Mouse (Mus musculus) layer of hippocampus, adult 9-11 months (tissue): ENCODE results near the gene Mllt11.

Experiments used
- DNase-seq: peaks from one replicate; pipeline ENCODE4 v3.0.0; 2022

The Mllt11 gene

GRCm38 (mm10) chr3:95243086-95243485 lies 11.1 kb upstream of the Mllt11 start:
- no peak for DNase-seq

DNA sequence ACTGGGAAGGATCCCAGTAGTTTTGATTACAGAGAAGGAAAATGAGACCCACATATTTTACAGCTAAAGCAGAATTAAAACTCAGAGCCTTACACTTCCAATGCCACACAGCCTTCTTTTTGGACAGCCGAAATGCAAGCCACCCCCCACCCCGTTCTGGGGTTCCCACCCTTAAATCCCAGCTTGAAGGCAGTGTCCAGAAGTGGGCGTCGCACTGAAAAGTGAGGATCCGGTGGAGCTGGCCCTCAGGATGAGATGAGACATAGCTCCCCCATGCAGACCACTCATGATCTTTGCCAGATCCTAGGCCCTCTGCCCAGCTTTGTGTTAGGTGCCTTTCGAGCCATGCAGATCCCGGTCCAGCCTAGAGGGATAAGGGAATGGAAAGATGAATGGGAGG lies 9.5 kb upstream of the Mllt11 start, which contains the start of gene Gm128:
TSS of gene Gm128 (minus strand) at position 101 of the 400 bp plus-strand sequence.
- DNase-seq: no peak

- no peak for DNase-seq
These were observed 8.9 kb upstream of the Mllt11 start for GRCm38 (mm10) chr3:95240900-95241299.

GRCm38 (mm10) chr3:95239971-95240370 lies 8.0 kb upstream of the Mllt11 start:
- no peak for DNase-seq

GRCm38 (mm10) chr3:95239022-95239421 lies 7.1 kb upstream of the Mllt11 start:
- DNase-seq: no peak

- DNase-seq: no peak
These were observed 5.6 kb upstream of the Mllt11 start for GRCm38 (mm10) chr3:95237541-95238099.

GRCm38 (mm10) chr3:95235386-95236301 lies 3.7 kb upstream of the Mllt11 start:
- DNase-seq: no peak

DNA sequence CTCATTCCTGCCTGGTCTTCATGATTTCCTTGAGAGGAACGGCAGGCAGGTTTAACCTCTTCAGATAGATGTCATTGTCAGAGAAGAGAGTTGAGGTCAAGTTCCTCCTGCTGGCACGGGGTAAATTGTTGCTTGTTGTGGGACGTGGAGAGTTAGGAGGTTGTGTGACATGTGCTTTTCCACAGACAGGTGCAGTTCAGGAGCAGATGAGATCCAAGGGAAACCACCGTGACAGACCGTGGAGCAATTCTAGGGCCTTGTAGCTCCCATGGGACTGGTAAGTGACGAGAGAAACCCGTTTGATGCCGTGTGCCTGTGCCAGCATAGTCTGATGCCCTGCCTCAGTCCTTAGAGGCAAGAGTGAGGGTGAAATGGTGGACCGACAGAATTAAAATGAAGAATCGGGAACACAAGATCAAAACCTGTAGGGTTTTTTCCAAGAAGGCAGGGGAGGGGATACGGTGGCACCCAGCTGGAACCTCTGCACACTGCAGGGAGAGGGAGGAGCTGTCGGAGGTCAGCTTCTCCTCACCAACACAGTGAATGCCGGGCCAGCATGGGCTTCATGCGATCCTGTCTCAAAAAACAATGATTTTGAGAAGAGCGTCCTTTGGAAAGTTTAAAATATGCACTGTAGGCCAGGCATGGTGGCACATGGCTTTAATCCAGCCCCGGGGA lies 1.5 kb upstream of the Mllt11 start:
- no peak for DNase-seq

GRCm38 (mm10) chr3:95232771-95233170 lies 800 bp upstream of the Mllt11 start:
- no peak for DNase-seq

DNA sequence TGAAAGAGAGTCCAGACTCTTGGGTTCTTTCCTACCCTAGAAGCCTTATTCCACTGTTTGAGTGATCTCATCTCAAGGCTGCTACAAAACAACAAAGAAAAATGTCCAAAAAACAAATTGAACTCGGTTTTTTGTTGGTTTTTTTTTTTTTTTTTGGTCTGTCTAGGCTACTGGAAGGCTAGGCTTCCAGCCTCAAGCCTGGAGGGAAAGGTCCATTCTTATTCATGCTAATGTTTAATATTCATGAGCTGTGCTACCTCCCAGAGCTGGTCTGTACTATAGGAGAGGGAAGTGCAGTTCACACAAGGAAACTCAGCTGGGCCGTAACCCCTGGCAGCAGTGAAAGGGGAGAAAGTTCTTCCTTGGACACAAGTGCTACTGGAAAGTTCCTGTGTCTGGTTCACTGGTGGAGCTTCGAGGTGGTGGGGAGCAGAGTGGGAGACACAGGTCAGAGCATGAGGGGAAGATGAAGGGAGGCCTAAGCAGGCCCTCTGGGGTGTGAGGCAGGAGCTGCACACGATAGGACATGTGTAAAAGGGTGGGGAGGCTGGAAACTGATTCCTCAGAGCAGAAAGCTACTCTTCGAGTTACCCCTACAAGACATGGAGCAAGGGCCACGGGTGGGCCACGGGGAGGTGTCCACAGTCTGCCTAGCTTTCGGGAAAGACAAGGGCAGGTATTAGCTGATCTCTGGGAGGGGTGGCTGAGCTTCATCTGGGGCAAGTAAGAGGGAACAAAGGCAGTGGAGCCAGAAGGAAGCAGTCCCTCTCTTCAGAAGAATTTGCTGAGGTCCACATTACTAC lies 1.3 kb downstream of the Mllt11 start:
- DNase-seq: no peak

- peak; percentile 76 for DNase-seq
These were observed 2.0 kb downstream of the Mllt11 start for GRCm38 (mm10) chr3:95229781-95230494.

DNA sequence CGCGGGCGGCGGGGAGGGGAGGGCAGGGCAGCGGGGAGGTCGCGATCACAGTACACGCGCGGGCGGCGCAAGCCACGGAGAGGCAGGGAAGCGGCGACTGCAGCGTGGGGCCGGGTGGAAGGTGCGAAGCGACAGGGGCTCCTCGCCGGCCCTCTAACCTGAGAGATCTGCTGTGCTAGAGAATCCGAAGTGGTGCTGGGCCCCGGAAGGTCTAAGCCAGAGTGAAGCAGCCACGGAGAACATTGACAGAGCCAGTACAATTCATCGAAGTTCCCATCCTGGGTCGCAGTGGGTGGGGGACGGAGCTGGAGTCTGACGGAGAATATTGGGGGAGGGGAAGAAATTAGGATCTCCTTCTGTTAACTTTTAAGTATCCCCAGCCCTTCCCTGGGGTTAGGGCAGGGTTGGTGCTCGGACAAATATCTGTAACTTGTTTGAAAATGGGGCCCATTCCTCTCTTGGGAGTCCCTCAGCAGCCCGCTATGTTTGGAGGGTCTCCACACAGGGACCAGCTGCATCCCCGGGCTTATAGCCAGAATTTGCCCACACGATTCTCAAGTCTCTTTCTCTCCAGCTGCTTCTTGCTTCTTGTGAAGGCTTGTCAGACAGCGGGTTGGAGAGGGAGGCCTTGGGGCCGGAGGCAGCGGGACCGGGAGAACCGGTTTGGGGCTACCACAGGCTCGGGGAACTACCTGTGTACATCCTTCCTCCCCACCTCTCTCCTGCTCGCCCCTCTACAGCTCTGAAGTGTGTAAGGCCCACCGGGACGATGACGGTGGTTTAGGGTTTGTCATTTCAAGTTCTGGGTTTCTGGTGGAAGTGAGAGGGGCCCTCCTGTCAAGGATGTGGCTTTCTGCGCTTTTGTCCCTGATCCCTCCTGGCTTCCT lies 2.8 kb downstream of the Mllt11 start:
- peak; percentile 60 for DNase-seq

DNA sequence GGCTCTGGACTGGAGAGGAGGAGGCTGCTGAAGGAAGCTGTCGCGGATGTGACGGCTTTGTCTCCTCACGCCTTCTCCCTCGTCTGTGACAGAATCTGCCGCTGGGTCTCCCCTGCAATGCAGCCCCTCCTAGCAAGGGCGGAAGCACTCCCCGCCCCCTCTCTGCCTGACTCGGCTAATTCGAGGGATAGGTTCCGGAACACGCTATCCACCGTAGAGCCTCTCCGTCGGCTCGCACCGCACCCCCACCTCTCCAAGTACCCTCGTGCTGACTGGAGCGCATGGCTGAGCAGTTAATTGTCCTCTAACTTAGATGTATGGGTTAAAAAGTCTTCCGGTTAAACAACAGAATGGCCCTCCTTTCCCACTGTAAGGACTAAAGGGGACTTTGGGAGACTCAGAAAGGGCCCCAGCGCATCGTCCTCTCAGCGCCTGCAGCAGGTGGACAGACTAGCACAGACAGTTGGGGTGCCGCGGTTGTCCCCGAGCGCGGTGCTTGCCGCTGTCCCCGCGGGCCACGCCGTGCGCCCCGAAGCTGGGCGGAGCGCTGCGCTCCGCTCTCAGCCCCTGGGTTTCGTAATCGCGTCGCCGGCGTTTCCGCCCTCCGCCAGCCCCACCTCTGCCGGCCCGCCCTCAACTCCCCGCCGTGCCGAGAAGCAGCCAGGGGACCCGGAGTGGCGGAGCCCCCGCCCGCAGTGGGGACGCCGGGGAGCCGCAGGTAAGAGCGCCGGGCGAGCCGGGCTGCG lies 3.6 kb downstream of the Mllt11 start, which contains the start of gene Cdc42se1:
TSS of gene Cdc42se1 (plus strand) at position 585 of the 746 bp plus-strand sequence.
- peak; percentile 92 for DNase-seq

- DNase-seq: no peak
These were observed 4.8 kb downstream of the Mllt11 start for GRCm38 (mm10) chr3:95227214-95227613.

- no peak for DNase-seq
These were observed 7.7 kb downstream of the Mllt11 start for GRCm38 (mm10) chr3:95224295-95224694.

- no peak for DNase-seq
These were observed 8.9 kb downstream of the Mllt11 start for GRCm38 (mm10) chr3:95223041-95223440.

DNA sequence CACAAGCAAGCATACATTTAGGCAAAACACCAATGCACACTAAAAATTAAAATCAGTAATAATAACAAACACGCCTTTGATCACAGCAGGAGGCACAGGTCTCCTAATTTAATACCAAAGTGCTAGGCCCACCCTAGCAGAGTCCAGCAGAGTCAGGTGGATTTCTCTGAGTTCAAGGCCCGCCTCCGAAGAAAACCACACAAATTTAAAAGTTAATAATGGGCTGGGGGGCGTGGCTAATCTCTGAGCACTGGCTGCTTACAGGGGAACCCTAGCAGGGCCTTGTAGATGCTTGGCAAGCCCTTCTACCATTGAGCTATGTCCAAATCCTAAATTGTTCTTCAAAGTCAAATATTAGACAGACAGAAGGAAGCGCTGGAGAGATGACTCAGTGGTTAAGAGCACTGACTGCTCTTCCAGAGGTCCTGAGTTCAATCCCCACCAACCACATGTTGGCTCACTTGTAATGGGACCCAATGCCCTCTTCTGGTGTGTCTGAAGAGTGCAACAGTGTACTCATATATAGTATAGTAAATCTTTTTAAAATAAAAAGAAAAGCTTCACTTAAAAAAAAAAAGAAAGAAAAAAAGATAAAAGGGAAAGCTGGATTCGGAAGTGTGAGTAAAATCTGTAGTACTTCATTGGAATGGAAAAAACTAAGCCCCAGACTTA lies 13.4 kb downstream of the Mllt11 start:
- DNase-seq: no peak

DNA sequence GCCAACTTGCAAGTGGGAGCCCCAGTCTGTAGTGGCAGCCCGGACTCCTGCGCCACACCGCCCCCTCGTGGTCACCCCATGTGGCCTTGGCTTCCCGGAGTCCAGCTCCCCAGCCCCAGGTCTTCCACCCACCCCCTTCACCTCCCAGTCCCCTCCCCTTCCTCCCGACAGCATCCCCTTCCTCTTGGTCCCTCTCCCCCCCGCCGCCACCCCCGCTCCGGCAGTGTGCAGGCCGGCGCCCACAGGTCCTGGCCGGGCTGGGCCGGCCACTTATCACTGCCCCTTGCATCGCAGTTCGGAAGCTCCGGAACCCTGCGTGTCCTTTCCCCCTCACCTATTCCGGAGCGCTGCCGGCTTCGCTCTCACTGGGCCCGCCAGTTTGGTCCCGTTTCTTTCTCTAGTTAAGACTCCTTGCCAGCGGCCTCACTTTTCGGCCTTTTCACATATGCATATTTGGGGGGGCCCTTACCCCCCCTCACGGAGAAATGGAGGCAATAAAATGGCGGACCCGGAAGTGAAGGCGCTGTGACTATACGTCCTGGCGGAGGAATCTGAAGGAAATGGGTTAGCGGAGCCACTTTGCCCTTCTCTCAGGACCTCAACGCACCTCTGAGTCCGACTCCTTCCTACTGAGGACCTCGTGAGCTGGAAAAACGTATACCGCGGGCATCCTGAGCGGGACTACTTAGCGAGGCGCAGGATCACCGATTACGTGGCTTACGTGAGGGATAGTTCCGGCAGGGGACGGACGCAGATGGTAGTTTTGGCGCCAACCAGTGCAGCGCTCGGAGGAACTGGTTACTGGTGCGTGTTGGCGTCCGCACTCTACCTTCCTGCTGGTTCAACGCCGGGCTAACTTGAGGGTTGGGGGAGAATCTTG lies 14.5 kb downstream of the Mllt11 start, which contains the start of gene Gabpb2:
TSS of gene Gabpb2 (minus strand) at position 662 of the 880 bp plus-strand sequence.
- peak; percentile 90 for DNase-seq
